Mouse (Mus musculus) neural tube, embryonic 10.5 days (tissue): ENCODE measurements around the gene Cnr2.
A peak's percentile ranks its signal among the peaks of the same experiment; 100 is the strongest.

Source experiments
- DNase-seq: peaks from one replicate; pipeline ENCODE4 v3.0.0-alpha.2; 2017; ENCODE audit warnings: low spot score; ENCODE audit errors: extremely low spot score

Gene Cnr2

GRCm38 (mm10) chr4:135962946-135963345, 67.8 kb downstream of the Cnr2 start:
- no peak for DNase-seq

- peak; percentile 98 for DNase-seq
Observed at GRCm38 (mm10) chr4:135963457-135964193, 68.4 kb downstream of the Cnr2 start, which contains the start of gene Gale. Gale (plus strand) TSS chr4:135963727.

- DNase-seq, result no peak
Observed at GRCm38 (mm10) chr4:135964426-135964825, 69.2 kb downstream of the Cnr2 start.

GRCm38 (mm10) chr4:135965113-135965512, 69.9 kb downstream of the Cnr2 start:
- no peak for DNase-seq

- no peak for DNase-seq
Observed at GRCm38 (mm10) chr4:135966283-135966682, 71.1 kb downstream of the Cnr2 start.

- DNase-seq, result no peak
Observed at GRCm38 (mm10) chr4:135967086-135967760, 72.0 kb downstream of the Cnr2 start.

- no peak for DNase-seq
Observed at GRCm38 (mm10) chr4:135968271-135968869, 73.2 kb downstream of the Cnr2 start.

- DNase-seq, result no peak
Observed at GRCm38 (mm10) chr4:135969070-135969750, 74.0 kb downstream of the Cnr2 start.
